Mouse (Mus musculus) testis, postnatal 10 days (tissue): ENCODE results near the gene Ttc7b.
A peak's percentile ranks its signal among the peaks of the same experiment; 100 is the strongest.

Source experiments
- DNase-seq: peaks from one replicate; pipeline ENCODE4 v3.0.0; 2021; ENCODE audit warnings: low spot score

The Ttc7b gene

GRCm38 (mm10) chr12:100520077-100520793 is 391 bp downstream of the Ttc7b start:
- DNase-seq, result peak; percentile 76

- no peak for DNase-seq
Observed at GRCm38 (mm10) chr12:100519684-100520076, 946 bp downstream of the Ttc7b start.

DNA sequence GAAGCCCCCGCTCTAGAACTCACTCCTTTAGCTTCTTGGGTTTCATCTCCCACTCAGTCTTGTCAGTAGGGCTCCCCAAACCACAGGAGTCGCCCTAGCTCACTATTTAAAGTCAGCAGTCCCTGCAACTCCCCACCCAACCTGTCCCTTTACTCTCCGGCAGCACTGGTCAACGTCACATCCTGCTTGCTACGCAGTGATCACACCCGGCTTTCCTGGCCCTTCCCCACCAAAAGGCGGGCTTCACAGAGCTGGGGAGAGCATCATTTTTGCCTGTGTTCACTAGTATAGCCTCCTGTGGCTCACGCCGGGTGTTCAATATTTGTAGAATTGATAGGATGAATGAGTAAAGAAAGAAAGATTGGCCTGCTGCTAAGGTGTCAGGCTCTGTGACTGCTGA is 3.3 kb downstream of the Ttc7b start:
- no peak for DNase-seq

- DNase-seq, result no peak
Observed at GRCm38 (mm10) chr12:100516161-100516838, 4.3 kb downstream of the Ttc7b start.

- DNase-seq, result no peak
Observed at GRCm38 (mm10) chr12:100515493-100515892, 5.1 kb downstream of the Ttc7b start.

DNA sequence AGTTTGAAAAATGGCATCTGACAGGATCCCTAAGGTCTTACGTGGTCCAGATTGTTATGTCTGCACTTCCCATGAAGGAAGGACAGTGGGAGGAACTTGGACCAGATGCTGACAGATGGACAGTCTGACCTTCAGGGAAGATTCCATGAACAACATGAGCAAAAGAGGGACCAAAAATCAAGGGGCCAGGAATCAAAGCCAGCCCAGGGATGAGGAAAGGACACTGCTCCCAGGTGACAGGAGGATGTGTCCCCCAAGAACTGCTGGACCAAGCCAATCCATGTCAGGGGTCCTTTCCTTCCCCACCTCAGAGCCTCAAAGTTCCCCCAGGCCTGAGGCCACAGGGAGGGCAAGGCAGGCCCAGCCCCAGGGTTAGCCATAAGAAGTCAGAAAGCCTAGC is 6.0 kb downstream of the Ttc7b start:
- DNase-seq, result no peak

GRCm38 (mm10) chr12:100513131-100513530 is 7.5 kb downstream of the Ttc7b start:
- DNase-seq, result no peak

GRCm38 (mm10) chr12:100512641-100513040 is 8.0 kb downstream of the Ttc7b start:
- DNase-seq, result no peak

DNA sequence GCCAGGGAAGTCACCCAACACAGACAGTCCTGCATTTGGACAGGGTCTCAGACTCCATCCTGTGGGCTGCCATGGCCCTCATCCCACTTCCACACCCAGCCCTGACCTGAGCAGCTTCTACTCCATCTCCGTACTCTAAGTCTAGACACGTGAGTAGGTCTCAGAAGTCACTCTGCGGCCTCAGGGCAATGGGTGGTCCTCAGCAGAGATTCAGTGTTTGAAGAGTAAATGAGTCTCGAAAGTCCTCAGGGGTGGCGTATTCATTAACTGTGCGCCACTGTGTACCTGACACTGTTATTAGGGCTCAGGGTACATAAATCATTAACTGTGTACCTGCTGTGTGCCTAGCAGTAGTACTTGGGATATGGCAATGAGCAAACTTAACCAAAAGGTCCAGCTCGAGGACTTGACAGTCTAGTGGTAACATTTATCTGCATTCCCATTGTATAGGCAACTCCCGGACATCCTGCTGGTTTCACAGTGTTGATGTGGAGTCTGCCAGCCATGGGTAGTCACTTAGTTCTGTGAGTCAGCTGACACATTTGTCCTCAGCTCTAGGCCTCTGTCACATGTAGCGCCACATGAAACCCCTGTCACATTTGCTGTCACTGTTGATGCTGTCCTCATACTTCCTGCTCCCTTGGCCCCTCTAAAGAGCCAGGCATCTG is 10.9 kb downstream of the Ttc7b start:
- no peak for DNase-seq

GRCm38 (mm10) chr12:100508668-100509067 is 12.0 kb downstream of the Ttc7b start:
- DNase-seq, result no peak

DNA sequence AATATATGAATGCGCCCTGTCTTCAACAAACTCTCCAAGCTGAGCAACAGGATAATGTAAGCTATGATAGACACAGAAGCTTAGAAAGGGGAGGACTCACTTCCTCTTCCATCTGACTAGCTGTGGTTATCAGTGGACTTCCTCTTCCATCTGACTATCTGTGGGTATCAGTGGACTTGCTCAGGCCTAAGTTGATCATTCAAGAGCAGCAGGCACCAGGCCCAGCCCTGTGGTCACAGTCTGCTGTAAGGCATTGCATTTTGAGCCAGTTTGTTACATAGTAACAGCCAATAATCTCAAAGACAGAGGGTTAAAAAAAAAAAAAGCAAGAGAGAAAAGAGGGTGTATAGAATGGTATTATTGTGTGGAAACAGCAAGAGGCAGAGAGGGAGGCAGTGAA is 15.1 kb downstream of the Ttc7b start:
- DNase-seq, result no peak

DNA sequence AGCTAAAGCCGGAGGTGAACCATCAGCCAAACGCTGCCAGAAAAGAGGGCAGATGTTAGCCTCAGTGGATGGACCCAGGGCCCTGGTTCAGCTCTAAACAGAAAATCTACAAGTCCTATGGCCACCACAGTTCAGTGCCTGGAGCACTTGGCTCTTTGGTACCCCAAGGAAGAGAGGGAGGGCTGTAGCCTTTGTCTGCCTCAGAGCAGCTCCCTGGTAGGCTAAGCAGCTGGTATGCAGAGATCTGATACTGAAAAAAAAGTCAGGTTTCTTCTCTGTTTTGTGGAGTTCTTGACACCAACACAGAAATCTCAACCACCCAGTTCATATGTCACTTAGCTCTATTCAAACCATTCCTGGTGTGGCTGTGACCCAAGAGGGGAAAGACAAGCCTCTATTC is 16.0 kb downstream of the Ttc7b start:
- no peak for DNase-seq

GRCm38 (mm10) chr12:100503659-100504058 is 17.0 kb downstream of the Ttc7b start:
- DNase-seq, result no peak

GRCm38 (mm10) chr12:100502544-100502943 is 18.1 kb downstream of the Ttc7b start:
- no peak for DNase-seq

- DNase-seq, result no peak
Observed at GRCm38 (mm10) chr12:100501261-100501660, 19.4 kb downstream of the Ttc7b start.

- DNase-seq, result no peak
Observed at GRCm38 (mm10) chr12:100499469-100499868, 21.2 kb downstream of the Ttc7b start.

- DNase-seq, result no peak
Observed at GRCm38 (mm10) chr12:100498006-100498405, 22.6 kb downstream of the Ttc7b start.

DNA sequence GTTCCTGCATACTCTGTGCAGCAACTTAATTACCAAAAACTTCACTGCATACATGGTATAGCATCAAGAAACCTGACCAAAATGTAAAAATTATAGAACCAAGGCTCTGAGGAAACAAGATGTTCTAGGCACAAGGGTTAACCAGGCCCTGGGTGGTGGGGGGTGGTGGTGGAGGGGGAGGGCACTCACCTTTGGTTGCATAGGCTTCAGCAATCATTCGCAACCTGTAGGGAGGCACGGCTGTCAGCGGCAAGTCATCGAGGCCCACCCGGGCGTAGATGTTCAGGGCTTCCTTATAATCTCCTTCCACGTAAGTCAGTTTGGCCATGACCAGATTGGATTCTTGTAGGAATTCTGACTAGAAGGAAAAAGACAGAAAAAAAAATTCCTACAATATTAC is 25.5 kb downstream of the Ttc7b start:
- no peak for DNase-seq

DNA sequence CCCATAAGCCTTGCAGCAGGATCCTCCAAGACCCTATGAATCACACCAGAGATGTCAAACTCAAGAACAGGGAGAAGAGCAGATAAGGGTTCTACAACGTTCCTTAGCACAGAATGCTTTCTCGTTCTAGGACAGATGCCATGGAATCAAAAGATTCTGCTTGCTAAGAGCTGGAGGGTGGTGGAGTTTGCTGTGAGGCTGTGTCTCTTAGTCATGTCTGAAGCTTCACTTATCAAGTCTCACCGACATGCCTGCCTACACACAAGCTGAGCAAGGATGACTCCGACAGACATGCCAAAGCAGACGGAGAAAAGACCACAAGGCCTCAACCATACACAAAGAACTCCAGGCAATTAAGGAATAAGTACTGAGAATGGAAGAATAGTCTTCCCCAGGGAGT is 27.4 kb downstream of the Ttc7b start:
- DNase-seq, result no peak

- DNase-seq, result no peak
Observed at GRCm38 (mm10) chr12:100492676-100493075, 27.9 kb downstream of the Ttc7b start.

DNA sequence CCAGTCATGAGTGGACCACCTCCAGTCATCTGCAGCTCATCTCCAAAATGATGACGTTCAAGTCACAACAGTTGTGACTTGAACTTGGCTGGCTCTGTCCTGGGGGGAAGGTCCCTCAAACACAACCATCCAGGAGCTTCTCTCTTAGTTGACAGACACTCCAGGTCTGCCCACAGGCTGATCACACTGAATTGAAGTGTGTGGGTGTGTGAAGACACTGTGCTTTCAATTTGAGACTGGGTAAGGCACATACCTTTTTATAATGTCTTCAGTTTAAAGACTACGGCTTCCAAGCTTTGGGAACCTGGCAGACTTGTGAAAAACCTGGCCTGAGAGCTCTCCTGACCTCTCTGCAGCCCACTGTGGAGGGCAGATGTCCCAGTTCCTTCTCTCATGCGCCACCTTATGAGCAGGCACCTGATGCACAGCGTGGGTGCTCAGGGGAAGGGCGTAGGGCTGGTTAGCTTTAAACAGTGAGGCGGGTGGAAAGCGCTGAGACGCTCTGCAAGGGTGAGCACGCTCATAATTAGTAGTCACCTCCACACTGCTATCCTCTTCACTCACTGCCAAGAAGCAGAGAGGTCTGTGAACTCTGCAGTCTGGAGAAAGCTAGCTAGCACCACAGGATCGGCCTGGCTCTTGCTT is 28.5 kb downstream of the Ttc7b start:
- no peak for DNase-seq

DNA sequence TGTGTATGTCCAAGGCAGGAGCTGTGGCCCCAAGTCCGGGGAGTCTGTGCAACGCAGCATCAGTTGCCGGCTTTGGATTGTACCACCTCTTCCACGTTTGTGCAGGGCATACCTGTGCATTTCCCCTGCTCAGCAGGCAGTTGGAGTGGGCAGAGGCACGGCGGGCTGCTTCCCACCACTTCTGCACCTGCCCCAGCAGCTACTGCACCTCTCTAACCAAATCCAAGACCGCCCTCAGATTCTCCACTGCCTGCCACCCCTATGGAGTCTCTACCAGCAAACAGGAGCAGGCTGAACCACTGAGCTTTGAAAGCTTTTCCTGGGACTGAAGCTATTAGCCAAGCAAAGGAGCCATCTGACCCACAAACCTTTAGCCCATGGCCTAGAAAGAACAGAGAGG is 30.8 kb downstream of the Ttc7b start:
- no peak for DNase-seq

DNA sequence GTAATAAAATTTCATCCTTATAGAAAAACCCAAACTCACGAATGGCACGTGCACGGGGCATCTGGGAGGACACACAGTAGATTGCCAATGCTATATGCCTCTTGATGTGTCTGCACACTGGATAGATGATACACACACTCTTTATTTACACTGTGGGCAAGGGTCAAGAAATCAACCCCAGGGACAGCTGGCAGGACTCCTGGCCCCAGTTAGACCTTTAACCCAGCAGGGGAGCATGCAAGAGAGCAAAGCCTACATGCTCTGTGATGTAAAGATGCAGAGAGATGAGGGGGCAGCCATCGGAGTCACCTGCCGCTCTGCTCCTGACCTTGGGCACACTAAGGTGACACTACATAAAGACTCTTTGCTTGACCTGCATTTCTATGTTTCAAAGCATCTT is 32.3 kb downstream of the Ttc7b start:
- no peak for DNase-seq
